Mouse (Mus musculus) cerebellum, postnatal 4 days (tissue): ENCODE measurements around the gene Oxct1.

Experiments
- DNase-seq, 2 experiments: peaks; one replicate each; pipeline ENCODE4 v3.0.0; 2022; ENCODE audit warnings: low spot score in 2 of 2, mixed read lengths in 1 of 2

Gene Oxct1

DNA sequence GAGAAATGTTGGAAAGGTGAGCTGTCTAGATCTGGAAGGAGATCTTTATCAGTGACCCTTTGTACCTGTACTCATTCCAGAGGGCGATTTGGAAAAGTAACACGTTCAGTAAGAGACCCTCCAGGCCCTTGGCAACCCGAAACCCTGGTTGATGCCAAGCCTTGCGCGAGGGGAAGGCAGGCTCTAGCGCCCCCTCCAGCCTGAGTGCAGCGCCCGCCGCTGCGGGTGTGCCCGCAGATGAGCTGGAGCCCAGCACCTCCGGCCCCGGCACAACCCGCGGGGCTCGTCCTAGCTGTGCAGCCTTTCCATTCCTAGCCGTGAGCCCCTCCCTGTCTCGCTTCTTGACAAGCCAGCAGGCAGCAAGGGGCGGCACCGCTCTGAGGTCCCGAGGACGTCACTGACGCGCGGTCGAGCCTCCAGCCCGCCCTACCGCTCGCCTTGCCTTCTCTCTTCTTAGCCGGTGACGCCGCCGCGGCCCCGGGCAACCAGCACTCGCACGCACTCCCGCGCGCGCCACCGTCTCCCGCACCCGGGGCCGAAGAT lies at the start of gene Oxct1:
Oxct1 (plus strand) TSS at position 153 of the 543 bp plus-strand sequence.
- peak; percentile 72 to 86 for DNase-seq

DNA sequence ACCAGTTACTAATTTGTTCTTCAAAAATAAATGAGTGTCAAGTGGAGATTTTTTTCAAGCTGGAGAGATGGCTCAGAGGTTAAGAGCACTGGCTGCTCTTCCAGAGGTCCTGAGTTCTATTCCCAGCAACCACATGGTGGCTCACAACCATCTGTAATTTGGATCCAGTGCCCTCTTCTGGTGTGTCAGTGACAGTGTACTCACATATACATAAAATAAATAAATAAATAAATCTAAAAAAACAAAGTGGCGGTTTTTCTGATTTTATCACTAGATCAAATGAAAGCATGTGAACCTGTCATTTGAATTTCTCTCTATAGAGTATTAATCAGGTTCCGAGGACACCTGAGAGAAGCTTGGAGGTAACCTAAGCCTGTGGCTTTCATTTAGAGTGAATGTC lies 47.9 kb upstream of the Oxct1 start:
- no peak for DNase-seq

DNA sequence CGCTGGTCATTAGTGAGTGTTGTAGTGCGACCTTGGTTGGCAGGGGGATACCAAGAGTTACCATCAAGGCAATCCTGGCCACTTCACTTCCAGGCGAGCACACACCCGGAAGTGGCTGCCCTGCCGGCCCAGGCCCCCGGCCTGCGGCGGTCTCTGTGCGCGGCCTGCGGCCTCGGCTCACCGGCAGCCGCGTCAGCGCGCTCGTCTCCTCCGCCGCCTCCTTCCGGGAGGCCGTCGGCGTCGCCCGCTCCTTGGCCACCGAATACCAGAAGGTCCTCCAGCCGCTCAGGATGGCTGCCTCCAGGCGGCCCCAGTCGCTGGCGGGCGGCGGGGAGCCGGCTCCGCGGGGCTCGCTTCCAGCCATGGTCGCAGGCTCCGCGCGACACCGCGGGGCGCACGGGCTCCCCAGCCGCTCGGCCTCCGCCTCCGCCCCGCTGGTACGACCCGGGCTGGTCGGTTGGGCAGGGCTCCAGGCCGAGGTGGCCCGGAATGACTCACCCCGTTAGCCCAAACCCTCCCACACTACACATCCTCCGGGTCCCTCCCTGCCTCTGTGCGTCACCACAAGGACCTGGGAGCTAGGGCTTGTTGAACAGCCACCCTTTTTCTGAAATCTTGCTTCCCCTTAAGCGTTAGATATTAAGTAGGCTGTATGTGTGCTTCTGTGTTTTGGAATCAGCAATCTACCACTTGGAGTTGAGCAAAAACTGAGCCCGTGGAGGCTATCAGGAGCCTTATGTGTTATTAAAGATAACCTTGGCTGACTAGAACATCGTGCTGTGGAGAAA lies 46.9 kb upstream of the Oxct1 start, which contains the start of gene Fbxo4:
Fbxo4 (minus strand) TSS at position 513 of the 788 bp plus-strand sequence.
- DNase-seq = peak; percentile 43 to 67

DNA sequence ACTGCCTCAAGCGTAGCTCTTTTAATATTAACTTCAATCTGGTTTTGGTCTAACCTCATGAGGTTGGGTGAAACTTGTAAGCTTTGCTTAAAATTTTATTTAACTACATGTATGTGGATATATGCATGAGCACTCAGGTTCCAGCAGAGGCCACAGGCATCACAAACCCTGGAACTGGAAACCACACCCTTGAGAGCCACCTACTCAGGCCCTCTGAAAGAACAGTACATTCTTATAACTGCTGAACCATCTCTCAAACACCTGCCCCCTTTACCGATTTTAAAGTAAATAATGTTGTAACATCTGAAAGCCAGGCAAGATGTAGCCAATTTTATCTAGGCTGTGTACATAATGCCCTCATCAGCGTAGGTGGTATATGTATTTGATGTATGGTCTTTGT lies 46.3 kb upstream of the Oxct1 start:
- DNase-seq = no peak

DNA sequence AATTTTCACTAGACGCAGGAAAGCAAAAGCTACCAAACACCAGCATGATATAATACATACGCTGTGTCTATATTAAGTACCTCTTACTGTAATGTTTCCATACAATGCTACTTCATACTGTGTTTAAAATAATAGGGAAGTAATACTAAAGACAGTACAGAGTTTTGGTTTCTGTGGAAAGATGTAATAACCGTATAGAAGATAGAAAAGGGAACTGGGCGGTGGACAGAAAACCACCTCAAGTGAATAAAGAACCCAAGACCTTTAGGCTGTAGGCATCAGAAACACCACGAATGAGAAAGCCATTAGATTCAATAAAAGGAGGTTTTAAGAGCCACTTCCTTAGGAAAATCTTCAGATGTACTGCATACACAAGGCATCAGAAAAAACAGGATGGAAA lies 43.5 kb upstream of the Oxct1 start:
- no peak for DNase-seq

DNA sequence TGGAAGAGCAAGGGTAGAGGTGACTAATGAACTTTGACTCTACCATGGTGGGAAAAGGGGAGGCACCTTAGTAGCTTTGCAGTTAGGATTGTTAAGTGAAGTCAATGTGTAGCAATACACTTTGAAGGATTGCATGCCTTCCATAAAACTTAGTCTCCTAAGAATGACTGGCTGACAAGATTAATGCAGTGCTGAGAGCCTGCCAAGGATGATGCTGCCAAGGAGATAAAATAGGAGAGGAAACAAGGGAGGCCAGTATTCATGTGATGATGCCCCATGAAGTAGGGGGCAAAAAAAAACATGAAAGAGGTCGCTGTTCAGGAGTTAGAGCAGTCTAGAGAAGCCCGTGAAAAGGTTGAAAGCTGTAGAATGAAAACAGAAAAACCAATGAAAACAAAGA lies 41.3 kb upstream of the Oxct1 start:
- DNase-seq = no peak

DNA sequence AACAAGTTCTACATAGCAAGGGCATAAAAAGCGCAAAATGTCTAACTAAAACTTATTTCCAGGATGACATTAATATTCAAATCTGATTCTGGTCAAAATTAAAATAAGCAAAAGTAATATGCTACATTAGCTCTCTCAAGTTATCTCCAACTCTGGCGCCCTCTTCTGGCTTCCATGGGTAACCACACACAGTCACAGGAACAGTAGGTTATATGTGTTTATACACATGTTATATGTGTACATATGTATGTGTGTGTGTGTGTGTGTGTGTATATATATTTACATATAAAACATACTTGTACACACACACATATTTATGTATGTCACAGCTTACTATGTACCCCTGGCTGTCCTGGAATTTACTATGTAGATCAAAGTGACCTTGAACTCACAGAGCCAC lies 38.2 kb upstream of the Oxct1 start:
- peak in 1 of 2 experiments; percentile 37 for DNase-seq

DNA sequence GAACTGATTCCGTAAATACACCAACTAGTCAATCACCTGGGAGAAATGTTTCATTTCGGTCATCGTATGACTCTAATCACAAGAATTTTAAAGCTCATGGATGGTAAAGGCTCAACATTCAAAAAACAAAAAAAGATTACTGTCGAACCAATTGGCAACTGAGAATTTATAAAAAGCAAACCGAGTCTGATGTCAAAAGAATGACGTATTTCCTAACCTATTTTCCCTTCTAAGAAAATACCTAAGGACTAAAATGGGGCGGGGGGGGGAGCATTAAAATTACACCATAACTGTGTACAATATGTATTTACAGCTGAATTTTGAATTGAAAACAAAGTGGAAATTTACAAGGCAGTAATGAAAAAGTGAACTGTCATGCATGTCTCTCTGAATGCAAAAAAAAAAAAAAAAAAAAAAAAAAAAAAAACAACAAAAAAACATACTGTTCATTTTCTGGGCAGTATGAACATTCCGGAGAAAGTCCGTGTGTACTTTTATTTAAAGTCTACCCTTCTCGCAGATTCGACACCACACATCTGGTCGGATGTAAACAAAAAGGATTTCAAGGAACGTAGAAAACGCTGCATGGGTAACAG lies 31.2 kb upstream of the Oxct1 start:
- no peak for DNase-seq

DNA sequence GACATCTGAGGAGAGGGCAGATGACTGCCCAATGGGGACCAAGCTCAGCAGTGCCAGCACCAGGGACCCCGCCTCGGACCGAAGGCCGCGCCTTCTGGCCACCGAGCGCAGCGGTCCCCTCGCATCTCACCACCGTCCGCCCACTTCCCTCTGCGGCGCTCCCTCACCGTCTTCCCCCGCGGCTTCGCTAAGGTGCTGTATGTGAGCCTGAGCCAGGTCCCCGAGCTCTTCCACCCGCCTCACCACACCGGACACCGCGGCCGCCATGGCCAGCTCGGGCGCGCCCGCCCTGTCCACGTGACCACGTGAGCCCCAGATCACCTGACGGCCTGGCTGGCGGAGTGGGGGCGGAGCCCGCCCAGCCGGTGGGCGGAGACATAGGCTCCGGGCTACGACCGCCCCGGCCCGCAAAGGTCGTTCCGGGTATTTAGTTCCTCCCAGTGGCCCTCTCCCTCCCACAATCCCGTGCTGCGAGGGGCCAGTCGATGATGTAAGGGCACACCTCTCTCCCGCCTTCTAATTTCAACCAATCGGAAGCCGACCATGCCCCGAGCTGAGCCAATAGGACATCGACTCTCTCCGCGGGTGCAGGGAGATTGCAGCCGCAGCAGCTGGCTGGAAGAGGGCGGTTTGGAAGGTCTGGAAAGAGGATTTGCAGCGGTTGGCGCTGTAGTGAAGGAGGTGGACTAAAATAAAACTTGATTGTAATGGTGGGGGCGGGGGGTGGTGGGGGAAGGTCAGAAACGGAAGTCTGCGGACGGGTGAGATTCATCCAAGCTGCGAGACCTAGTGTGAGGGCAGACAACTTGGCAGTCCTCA lies 30.5 kb upstream of the Oxct1 start, which contains the start of gene AW549877:
AW549877 (minus strand) TSS at position 297 of the 819 bp plus-strand sequence.
- DNase-seq = peak; percentile 93 to 98

DNA sequence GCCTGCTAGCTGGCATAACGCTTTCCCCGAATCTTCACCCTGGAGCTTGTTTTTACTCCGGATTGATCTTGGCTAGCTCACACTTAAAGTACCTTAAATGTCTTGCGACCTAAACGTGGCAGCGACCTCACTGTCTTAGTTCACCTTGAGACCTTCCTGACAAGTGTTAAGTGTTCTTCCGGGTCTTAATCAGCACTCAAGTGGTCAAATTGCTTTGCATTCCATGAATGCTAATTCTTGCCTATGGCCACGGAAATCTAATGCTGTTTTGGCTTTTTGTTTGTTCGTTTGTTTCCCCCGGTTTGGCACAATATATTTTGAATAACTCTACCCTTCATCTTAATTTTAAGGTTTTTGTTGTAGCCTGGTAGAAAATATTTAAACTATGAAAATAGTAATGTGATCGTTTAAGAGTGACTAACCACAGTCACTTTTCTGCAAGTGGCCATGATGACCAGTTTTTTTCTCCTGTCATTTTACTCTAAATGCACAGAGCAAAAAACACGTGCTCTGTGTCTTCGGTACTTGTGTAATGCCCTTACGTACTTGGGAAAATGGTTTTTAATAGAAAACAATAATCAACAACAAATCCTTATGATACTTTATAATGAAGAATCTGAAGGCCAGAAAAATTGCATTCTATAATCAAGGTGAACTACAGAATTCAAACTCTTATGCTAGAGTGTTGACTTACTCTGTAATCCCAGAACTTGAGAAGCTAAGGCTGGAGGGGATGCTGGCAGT lies 29.7 kb upstream of the Oxct1 start:
- DNase-seq = no peak

DNA sequence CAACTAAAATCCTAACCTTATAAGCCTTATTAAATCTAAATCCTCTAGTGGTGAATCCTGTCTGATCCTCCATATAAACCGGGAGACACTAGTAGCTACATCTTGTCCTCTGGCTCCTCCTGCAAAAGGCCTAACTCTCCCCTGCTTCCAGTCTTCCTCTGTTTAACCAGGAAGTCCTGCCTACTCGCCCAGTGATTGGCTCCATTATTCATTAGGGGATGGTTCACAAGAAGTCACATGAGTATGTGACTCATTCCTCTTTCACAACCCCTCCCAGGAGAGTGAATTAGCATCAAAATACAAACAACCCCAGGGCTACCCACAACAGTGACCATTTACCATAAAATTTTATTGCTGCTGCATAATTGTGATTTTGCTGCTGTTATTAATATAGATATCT lies 27.0 kb upstream of the Oxct1 start:
- DNase-seq = no peak

DNA sequence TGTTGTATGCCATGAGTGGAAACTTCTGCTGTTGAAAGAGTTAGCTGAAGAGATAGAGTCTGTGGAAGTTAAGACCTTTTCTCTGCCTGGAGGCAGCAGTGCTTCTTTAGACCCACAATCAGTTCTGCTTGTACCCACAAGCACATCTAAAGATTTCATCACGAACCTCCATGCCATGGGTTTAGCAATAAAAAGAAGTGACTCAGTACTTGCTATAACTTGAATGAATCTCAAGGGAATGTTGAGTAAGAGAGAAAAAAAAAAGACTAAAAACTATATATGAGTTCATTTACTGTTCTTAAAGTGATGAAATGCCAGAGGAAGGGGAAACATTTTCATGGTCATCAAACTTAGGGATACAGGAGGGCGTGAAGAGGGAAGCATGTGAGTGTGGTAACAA lies 25.6 kb upstream of the Oxct1 start:
- DNase-seq = no peak

DNA sequence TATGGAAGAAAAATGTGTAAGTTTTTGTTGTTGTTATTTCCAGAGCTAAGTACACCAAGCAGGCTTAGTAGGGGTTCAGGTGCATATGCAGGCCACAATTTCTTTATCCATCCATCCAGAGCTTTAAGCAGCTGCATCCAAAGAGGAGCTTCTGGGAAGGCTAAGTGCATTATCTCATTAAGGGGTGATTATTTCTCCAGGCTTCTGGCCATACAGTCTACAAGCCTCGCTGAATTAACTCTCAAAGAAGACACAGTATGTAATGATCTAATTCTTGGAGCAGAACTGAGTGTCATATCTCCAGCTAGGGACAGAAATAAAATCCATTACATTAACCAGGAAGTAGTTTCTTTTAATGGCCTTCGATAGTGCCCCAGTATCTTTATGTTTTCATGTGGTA lies 12.3 kb upstream of the Oxct1 start:
- DNase-seq = no peak

DNA sequence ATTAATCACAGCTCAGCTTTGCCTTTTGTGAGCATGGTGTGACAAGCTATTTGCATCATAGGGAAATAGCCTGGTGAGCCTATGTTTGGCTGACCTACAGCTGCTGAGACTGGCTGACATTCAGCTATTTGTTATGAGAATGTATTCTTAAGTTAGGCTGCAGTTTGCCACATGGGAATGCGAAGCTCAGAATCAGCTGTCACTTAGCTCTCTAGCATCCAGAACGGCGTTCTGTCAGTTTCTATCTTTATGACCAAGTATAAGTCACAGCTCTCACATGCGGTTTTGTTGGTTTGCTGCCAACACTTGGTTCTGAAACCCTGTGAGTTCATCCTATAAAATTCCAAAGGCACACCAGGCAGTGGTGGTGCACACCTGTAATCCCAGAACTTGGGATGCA lies 5.5 kb upstream of the Oxct1 start:
- DNase-seq = no peak

DNA sequence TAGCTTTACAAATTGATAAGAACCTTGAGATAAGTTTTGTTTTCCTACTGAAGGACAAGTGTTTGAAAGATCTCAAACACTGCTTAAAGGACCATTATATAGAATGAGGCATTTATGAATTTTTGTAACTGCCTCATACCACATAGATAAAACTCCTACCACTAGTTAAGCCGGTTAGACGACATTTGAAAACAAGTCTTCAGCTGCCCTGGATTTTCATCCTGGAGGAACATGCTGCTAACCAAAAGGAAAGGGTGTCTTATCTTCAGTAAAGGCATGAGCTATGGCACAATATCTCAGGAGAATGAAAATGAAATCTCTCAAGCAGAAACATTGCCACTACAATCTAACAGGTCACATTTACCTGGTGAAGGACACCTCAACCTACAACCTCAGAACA lies 2.4 kb upstream of the Oxct1 start:
- no peak for DNase-seq

DNA sequence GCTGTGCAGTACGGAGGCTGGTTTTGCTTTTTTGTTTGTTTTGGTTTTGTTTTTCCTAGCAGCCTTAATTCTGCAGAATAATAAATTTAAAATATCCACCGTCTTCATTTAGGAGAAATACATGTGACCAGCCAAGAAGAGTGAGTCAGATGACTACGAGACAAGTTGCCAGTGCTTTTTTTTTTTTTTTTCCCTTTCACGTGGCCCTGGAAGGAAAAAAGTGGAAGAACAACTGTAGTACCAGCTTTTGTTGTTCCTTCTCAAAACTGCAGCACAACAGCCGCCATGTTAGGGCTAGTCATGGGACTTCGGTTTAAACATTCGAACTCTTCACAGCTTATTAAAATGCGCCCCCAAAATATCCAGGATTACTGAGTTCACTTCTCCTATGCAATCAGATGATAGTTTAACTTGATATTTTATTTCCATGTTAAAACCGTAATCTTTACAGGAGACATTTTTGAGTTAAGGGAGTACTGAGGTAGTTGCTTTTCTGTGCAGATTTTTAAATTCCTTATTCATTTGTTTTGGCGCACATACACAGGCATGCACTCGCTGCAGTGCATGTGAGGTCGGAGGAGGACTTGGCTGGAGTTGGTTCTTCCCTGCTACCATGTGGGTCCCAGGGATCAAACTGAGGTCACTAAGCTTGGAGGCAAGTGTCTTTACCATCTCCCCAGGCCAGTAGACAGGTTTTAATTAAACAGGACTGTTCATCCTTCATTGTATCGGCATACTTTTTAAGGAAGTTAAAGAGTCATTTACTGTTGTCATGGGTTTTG lies 1.3 kb upstream of the Oxct1 start:
- no peak for DNase-seq

DNA sequence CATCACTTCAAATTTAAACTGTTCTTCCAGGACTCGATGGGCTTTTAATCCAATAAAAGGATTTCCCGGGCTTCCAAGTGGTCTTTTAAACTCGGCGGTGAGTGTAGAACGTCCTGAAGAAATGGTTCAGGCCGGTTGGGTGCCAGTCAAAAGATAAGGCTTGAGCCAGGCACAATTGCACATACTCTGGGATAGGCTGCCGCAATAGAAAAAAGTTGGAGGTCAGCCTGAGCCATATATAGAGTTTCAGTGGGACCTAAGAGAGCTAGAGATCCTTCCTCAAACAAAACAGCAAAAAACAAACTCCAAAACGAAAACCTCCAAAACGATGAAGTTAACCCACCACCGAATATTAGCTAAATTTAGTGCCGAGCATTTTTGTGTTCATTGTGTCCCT lies 677 bp upstream of the Oxct1 start:
- DNase-seq = no peak

DNA sequence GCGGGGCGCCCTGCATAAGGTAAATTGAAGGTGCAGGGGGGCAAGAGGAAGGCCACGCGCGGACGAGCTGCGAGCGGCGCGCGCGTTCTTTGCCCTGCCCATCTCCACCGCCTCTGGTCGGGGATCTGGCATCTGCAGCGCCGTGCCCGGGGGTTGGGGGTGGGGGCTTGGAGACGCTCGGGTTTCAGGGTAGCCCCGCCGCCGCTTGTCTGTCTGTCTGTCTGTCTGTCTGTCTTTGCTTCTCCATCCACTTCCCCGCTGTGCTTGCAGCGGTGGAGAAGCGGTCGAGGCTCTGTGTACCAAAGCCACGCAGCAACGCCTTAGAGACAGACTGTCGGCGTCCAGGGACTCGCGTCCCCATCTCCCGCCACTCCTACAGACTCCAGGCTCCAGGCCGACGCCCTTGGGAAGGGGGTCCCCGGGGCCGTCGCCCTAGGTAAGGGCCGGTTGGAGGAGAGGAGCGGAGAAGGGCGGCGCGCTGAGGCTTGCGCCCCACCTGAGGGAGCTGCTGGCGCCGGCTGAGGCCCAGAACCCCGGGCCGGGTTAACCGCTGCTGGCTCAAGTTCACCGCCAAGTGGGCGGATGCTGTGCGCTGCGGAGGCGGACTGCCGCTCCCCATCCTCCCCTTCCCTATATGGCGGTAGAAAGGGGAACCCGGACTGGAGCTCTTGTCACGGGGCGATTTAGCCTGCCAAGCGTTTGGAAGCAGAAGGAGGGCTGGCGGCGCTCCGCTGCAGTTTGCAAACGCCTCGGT lies 825 bp downstream of the Oxct1 start:
- peak; percentile 60 to 76 for DNase-seq

DNA sequence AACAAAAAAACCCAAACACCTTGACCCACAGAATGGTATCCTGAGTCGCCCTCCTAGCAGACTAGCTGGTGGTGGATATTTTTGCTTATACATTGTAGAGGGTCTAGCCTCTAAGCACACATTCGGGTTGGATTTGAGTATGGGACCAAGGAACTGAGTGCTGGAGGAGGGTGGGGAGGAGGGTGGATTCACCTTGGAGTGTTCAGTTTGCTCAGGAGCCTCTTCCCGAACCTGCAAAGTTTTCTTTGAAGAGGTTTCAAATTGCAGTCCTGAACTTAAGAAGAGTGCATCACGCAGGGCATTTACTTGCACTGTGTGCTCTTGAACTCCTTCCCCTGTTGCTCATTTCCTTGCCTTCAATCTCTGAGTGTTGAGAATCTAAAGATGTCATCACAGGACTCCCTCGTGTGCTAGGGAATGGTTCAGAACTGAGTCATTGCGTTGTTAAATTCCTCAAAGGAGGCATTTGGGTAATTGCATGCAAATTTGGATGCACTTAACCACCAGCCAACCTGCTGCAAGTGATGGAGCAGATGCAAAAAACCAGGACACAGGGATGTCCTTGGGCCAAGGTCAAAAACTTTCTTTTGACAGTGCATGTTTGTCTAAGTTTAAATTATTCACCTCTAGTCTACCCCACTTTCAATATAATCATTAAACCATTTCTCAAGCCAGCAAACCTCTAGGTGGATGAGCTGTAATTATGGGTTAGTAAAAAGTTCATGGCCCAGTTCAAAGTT lies 1.7 kb downstream of the Oxct1 start:
- no peak for DNase-seq

DNA sequence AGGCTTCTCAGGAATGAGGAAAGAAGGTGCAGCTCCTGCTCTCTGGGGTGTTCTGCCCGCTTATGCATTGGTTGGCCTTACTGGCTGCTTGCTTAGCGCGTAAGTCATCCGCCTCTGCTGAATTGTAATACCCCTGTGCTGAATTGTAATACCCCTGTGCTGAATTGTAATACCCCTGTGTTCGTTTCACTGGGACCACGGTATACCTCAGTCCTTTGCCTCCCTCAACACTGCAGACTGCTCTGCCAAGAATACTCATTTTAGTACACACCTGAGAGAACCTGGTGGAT lies 2.2 kb downstream of the Oxct1 start:
- no peak for DNase-seq
